ENCODE assay signal across 21 mouse cellular contexts in the genomic region with DNA sequence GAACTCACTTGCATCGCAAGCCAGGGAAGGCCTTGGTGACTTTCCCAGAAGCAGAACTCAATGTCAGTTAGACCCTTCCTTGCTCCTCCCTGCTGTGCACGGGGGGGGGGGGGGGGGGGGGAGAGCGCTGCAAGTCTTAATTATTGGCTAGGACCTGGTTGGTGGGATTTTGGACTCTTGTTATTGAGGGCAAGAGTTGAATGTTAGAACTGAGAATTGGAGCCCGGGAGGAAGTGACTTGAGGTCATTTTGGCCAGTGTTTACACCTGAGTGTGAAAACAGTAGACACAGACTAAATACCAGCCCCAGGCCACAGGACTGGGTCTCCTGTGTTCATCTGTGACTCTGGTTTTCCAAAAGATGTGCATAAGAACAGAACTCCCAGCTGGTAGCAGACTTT.
DNase-seq lines count a peak whose midpoint lies in the region; ATAC-seq and TF ChIP-seq lines count a peak whose summit lies in the region.
"Had no signal": no experiment of that assay in that cellular context is flagged by ENCODE, and none has a peak within 500 bp of the region (broad histone marks: within the 10 kb centered on the region; RNA-seq: fewer than 3 reads in every experiment).

No protein-coding gene starts in this region.

- WGBS in kidney, embryonic 16.5 days = 28% methylated on average over 4 of the region's 4 CpGs
- 27% methylated on average over 3 of the region's 4 CpGs for WGBS in limb, embryonic 12.5 days
- 47% methylated on average over 4 of the region's 4 CpGs for WGBS in limb, embryonic 10.5 days
- WGBS in limb, embryonic 14.5 days = 27% methylated on average over 4 of the region's 4 CpGs
- 44% methylated on average over 4 of the region's 4 CpGs for WGBS in liver, embryonic 12.5 days (ENCODE audit: insufficient replicate concordance)

- TF ChIP-seq POLR2A in limb, embryonic 14.5 days (IDR thresholded peaks at IDR 0.05; ENCODE audit: borderline replicate concordance, extremely low read depth, insufficient read depth, insufficient read length) = no peak

- no peak overlapping the region for H3K4me2 ChIP-seq in kidney, embryonic 16.5 days (replicated peaks; ENCODE audit: low read depth, low read length)
- H3K4me2 ChIP-seq in limb, embryonic 12.5 days = no peak overlapping the region
- H3K4me2 ChIP-seq in limb, embryonic 14.5 days (replicated peaks; ENCODE audit: low read depth, low read length, severe bottlenecking) = no peak overlapping the region
- H3K4me2 ChIP-seq in liver, embryonic 12.5 days = no peak overlapping the region
- H3K4me2 ChIP-seq: embryonic facial prominence, embryonic 13.5 days; forebrain, embryonic 12.5 days had no signal

- no peaks in the 10 kb centered on the region for H3K36me3 ChIP-seq in kidney, embryonic 16.5 days (ENCODE audit: insufficient read depth, low read length)
- no peaks in the 10 kb centered on the region for H3K36me3 ChIP-seq in limb, embryonic 12.5 days
- H3K36me3 ChIP-seq in limb, embryonic 10.5 days = no peaks in the 10 kb centered on the region
- H3K36me3 ChIP-seq in limb, embryonic 14.5 days (ENCODE audit: control insufficient read depth, insufficient read depth, low read length) = no peaks in the 10 kb centered on the region
- H3K36me3 ChIP-seq in liver, embryonic 12.5 days = no peaks in the 10 kb centered on the region
- H3K36me3 ChIP-seq: embryonic facial prominence, embryonic 13.5 days; forebrain, embryonic 12.5 days; heart, embryonic 10.5 days had no signal

- H3K9me3 ChIP-seq in kidney, embryonic 16.5 days (ENCODE audit: low read length) = no peaks in the 10 kb centered on the region
- no peaks in the 10 kb centered on the region for H3K9me3 ChIP-seq in limb, embryonic 12.5 days
- no peaks in the 10 kb centered on the region for H3K9me3 ChIP-seq in limb, embryonic 10.5 days (replicated peaks)
- H3K9me3 ChIP-seq in limb, embryonic 14.5 days (ENCODE audit: control insufficient read depth, low read length) = no peaks in the 10 kb centered on the region
- H3K9me3 ChIP-seq in liver, embryonic 12.5 days (replicated peaks) = no peaks in the 10 kb centered on the region
- H3K9me3 ChIP-seq: embryonic facial prominence, embryonic 13.5 days; forebrain, embryonic 12.5 days; heart, embryonic 10.5 days had no signal

- DNase-seq in kidney, adult 18-20 months = peak; percentile 16
- no peak for DNase-seq in limb, embryonic 10.5 days (ENCODE audit: low spot score)
- DNase-seq in kidney, postnatal 14 days = peak; percentile 44
- DNase-seq in limb, embryonic 14.5 days (ENCODE audit: low spot score) = no peak
- DNase-seq: adrenal gland, postnatal 25 days; cerebellum, adult 18-20 months; cerebellum, adult 9-11 months; cerebellum, postnatal 36 days; gastrocnemius, postnatal 10 days; heart, adult 18-20 months; heart, postnatal 4 days had no signal

- H3K27me3 ChIP-seq in kidney, embryonic 16.5 days (ENCODE audit: insufficient read depth, low read length) = no peaks in the 10 kb centered on the region
- H3K27me3 ChIP-seq in limb, embryonic 12.5 days = no peaks in the 10 kb centered on the region
- no peaks in the 10 kb centered on the region for H3K27me3 ChIP-seq in limb, embryonic 10.5 days (ENCODE audit: low read depth, poor library complexity, severe bottlenecking)
- H3K27me3 ChIP-seq in limb, embryonic 14.5 days (ENCODE audit: control insufficient read depth, insufficient read depth, low read length) = no peaks in the 10 kb centered on the region
- no peaks in the 10 kb centered on the region for H3K27me3 ChIP-seq in liver, embryonic 12.5 days (replicated peaks)
- H3K27me3 ChIP-seq: CH12.LX; embryonic facial prominence, embryonic 13.5 days; forebrain, embryonic 12.5 days; Patski had no signal

- H3K4me1 ChIP-seq in kidney, embryonic 16.5 days (ENCODE audit: insufficient read depth, low read length) = peaks cover 17% of the 10 kb centered on the region
- peaks cover 31% of the 10 kb centered on the region for H3K4me1 ChIP-seq in limb, embryonic 12.5 days (replicated peaks)
- H3K4me1 ChIP-seq in limb, embryonic 10.5 days = peaks cover 17% of the 10 kb centered on the region
- peaks cover 18% of the 10 kb centered on the region for H3K4me1 ChIP-seq in limb, embryonic 14.5 days (ENCODE audit: control insufficient read depth, insufficient read depth, low read length)
- H3K4me1 ChIP-seq in liver, embryonic 12.5 days = no peaks in the 10 kb centered on the region

- H3K9ac ChIP-seq in kidney, embryonic 16.5 days (replicated peaks; ENCODE audit: low read length) = no peak overlapping the region
- H3K9ac ChIP-seq in limb, embryonic 12.5 days (replicated peaks) = no peak overlapping the region
- H3K9ac ChIP-seq in limb, embryonic 14.5 days (ENCODE audit: low read depth, low read length, severe bottlenecking) = no peak overlapping the region
- H3K9ac ChIP-seq in liver, embryonic 12.5 days = no peak overlapping the region
- H3K9ac ChIP-seq: embryonic facial prominence, embryonic 13.5 days; forebrain, embryonic 12.5 days had no signal

- no peak overlapping the region for H3K4me3 ChIP-seq in kidney, embryonic 16.5 days (ENCODE audit: low read length)
- H3K4me3 ChIP-seq in limb, embryonic 12.5 days (replicated peaks) = no peak overlapping the region
- H3K4me3 ChIP-seq in limb, embryonic 10.5 days = no peak overlapping the region
- H3K4me3 ChIP-seq in limb, embryonic 14.5 days (replicated peaks; ENCODE audit: low read length) = no peak overlapping the region
- H3K4me3 ChIP-seq in liver, embryonic 12.5 days = no peak overlapping the region
- H3K4me3 ChIP-seq: embryonic facial prominence, embryonic 13.5 days; forebrain, embryonic 12.5 days; heart, embryonic 10.5 days had no signal

- no peak for ATAC-seq in kidney, embryonic 16.5 days (ENCODE audit: low FRiP score, low TSS enrichment)
- ATAC-seq in limb, embryonic 12.5 days (ENCODE audit: insufficient number of reproducible peaks, insufficient read depth, low FRiP score, low TSS enrichment, low read depth) = no peak
- peak; percentile 34; the same call in 1 of the 2 replicates for ATAC-seq in limb, embryonic 14.5 days (ENCODE audit: low FRiP score, low read depth)
- no peak for ATAC-seq in liver, embryonic 12.5 days
- ATAC-seq: activated CD4-positive, CD25-positive, alpha-beta regulatory T cell, adult 4 months; forebrain, embryonic 16.5 days; Patski had no signal

- H3K27ac ChIP-seq in kidney, embryonic 16.5 days (ENCODE audit: low read length) = no peak overlapping the region
- H3K27ac ChIP-seq in limb, embryonic 12.5 days = peak overlapping the region; percentile 51
- no peak overlapping the region for H3K27ac ChIP-seq in limb, embryonic 10.5 days
- no peak overlapping the region for H3K27ac ChIP-seq in limb, embryonic 14.5 days (replicated peaks; ENCODE audit: low read depth, low read length)
- H3K27ac ChIP-seq in liver, embryonic 12.5 days = no peak overlapping the region
- H3K27ac ChIP-seq: embryonic facial prominence, embryonic 13.5 days; forebrain, embryonic 12.5 days had no signal

Comparison
In these comparisons a context has a peak if more than half of its experiments do, and no peak if none do; other contexts are left out.
1. DNase-seq: peak in kidney, adult 18-20 months (single experiment) and kidney, postnatal 14 days (single experiment); none in limb, embryonic 10.5 days (single experiment) and limb, embryonic 14.5 days (single experiment).